Mouse (Mus musculus): ENCODE results near the gene Tfdp1. TPM values are rescaled to one million over a fixed set of nuclear protein-coding genes. Genes with fewer than 3 reads are reported as not detected.
A peak's percentile ranks its signal among the peaks of the same experiment; 100 is the strongest.
"Not testable (repeated sequence)": the region's sequence is repeated elsewhere in the genome, so short reads cannot be mapped to it uniquely, and the experiment has no call there.

Tfdp1 gene
- polyA plus RNA-seq, 1 experiment: 76.6 TPM

DNA sequence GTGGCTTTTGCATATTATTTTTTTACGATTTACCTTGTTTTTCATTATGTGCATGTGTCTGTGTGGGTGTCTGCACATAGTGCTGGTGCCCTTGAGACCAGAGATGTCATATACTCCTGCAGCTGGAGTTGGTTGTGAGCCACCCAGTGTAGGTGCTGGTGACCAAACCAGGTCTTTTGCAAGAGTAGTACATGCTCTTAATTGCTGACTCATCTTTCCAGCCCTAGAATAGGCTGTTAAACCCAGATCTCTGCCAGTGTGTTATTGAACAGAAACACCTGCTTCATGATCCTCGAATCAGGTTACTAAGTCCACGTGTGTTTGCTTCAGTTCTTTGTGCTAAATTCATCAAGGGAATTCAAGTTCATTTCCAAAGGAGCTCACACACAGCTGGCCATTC is 23.6 kb upstream of the Tfdp1 start:
- Histone ChIP-seq H3K4me3 (ENCODE audit: insufficient read depth, low read length) (no peak overlapping the region), H3K27ac (ENCODE audit: insufficient read depth, low read length) (no peak overlapping the region), H3K4me1 (ENCODE audit: control insufficient read depth, insufficient read depth, low read length) (no peaks in the 10 kb centered on the region)
- no peak for TF ChIP-seq POLR2A (IDR thresholded peaks at IDR 0.05; ENCODE audit: extremely low read depth, insufficient read depth, low read length)
- TF ChIP-seq CTCF (IDR thresholded peaks at IDR 0.05; ENCODE audit: extremely low read depth, insufficient read depth, low read length): no peak

DNA sequence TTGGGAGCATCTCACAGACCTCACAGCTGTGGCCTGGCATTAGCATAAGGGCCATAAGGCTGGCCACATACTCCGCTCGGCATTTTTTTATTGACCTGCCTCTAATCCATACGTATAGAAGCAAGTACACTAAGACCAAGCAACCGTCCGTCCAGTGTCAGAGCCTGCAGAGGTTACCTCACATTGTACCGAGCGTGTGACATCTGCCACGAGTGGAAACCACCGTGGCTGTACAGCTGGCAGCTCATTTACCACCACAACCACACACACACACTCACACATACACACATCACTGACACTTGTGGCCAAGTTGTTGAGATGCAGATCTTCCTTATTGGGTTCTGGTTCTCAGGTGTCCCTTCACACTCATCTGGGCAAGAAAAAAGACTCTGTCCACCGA is 21.9 kb upstream of the Tfdp1 start:
- Histone ChIP-seq H3K4me3 (ENCODE audit: insufficient read depth, low read length) (no peak overlapping the region), H3K27ac (ENCODE audit: insufficient read depth, low read length) (no peak overlapping the region), H3K4me1 (ENCODE audit: control insufficient read depth, insufficient read depth, low read length) (no peaks in the 10 kb centered on the region)
- TF ChIP-seq POLR2A (IDR thresholded peaks at IDR 0.05; ENCODE audit: extremely low read depth, insufficient read depth, low read length): no peak
- TF ChIP-seq CTCF (IDR thresholded peaks at IDR 0.05; ENCODE audit: extremely low read depth, insufficient read depth, low read length): no peak

DNA sequence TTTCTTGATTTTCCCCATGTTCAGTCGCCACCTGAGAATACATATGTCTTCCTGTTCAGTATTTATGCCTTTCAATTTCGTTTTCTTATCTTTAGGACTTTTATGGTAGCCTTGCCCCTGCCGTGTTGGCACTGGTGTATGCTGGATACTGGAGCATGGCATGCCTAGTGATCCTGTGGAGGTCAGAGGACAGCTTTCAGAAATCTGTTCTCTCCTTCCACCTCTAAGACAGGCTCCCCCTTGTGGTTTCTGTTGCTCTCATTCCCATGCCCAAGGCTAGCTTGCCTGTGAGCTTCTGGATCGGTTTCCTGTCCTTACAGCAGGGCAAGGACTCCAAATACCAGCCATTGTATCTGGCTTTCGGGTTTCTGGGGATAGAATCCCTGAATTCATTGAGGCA is 12.0 kb upstream of the Tfdp1 start:
- H3K4me1 ChIP-seq (ENCODE audit: control insufficient read depth, insufficient read depth, low read length): no peaks in the 10 kb centered on the region
- peak; percentile 43; the same call in 1 of the 2 replicates for TF ChIP-seq CTCF (IDR thresholded peaks at IDR 0.05; ENCODE audit: extremely low read depth, insufficient read depth, low read length)
- no peak for TF ChIP-seq POLR2A (IDR thresholded peaks at IDR 0.05; ENCODE audit: extremely low read depth, insufficient read depth, low read length)
- no peak overlapping the region for H3K4me3 ChIP-seq (ENCODE audit: insufficient read depth, low read length)
- no peak overlapping the region for H3K27ac ChIP-seq (ENCODE audit: insufficient read depth, low read length)

DNA sequence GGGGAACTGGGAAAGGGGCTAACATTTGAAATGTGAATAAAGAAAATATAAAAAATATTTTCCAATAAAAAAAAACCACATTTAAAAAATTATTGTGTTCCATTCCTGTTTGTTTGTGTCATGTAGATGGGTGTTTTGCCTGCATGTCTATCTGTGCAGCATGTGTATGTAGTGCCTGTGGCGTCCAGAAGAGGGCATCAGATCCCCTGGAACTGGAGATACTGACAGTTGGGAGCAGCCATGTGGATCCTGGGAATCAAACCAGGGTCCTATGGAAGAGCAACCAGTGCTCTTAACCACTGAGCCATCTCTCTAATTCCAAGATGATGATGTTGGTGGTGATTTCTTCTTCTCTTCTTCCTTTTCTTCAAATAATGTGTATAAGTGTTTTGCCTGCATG is 3.9 kb upstream of the Tfdp1 start:
- H3K27ac ChIP-seq (ENCODE audit: insufficient read depth, low read length): no peak overlapping the region
- TF ChIP-seq CTCF (IDR thresholded peaks at IDR 0.05; ENCODE audit: extremely low read depth, insufficient read depth, low read length) (no peak), POLR2A (IDR thresholded peaks at IDR 0.05; ENCODE audit: extremely low read depth, insufficient read depth, low read length) (no peak)
- H3K4me1 ChIP-seq (ENCODE audit: control insufficient read depth, insufficient read depth, low read length): no peaks in the 10 kb centered on the region
- no peak overlapping the region for H3K4me3 ChIP-seq (ENCODE audit: insufficient read depth, low read length)

DNA sequence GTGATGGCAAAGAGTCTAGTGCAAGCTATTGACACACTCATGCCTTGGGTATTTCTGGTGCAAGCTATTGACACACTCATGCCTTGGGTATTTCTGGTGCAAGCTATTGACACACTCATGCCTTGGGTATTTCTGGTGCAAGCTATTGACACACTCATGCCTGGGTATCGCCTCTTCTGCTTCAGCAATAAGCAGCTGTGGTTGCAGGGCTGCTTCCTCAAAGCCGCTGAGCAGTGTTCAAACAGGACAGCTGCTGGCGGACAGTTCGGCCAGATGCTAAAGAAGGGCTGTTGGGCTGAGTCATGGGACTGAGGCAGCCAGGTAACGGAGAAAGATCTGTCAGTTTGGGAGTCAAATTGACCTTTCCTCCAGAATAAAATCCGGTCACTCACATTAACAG is 1.3 kb upstream of the Tfdp1 start:
- H3K27ac ChIP-seq (ENCODE audit: insufficient read depth, low read length); H3K4me1 ChIP-seq (ENCODE audit: control insufficient read depth, insufficient read depth, low read length); H3K4me3 ChIP-seq (ENCODE audit: insufficient read depth, low read length): not testable (repeated sequence)

DNA sequence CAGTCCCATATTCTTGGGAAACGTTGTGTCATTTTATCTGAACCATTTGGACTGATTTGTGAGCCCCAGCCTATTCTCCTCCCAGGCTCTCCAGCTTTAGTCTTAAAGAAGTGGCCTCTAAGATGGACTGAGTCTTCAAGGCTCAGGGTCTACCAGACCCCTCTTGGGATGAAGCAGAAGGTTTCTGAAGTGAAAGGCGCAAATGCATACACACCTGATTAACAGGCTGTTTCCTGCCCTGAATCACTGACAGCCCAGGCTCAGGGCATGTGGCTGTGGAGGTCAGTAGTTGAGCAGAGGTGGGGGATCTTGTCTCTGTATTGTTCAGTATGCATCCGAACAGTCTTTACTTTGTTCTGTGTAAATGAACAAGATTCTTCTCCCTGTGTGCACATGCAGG is 873 bp upstream of the Tfdp1 start:
- no peak for TF ChIP-seq CTCF (IDR thresholded peaks at IDR 0.05; ENCODE audit: extremely low read depth, insufficient read depth, low read length)
- TF ChIP-seq POLR2A (IDR thresholded peaks at IDR 0.05; ENCODE audit: extremely low read depth, insufficient read depth, low read length): no peak
- no peaks in the 10 kb centered on the region; the same call in 1 of the 2 replicates for H3K4me1 ChIP-seq (ENCODE audit: control insufficient read depth, insufficient read depth, low read length)
- H3K4me3 ChIP-seq (ENCODE audit: insufficient read depth, low read length): peak overlapping the region; percentile 68; the same call in 1 of the 2 replicates
- no peak overlapping the region for H3K27ac ChIP-seq (ENCODE audit: insufficient read depth, low read length)

DNA sequence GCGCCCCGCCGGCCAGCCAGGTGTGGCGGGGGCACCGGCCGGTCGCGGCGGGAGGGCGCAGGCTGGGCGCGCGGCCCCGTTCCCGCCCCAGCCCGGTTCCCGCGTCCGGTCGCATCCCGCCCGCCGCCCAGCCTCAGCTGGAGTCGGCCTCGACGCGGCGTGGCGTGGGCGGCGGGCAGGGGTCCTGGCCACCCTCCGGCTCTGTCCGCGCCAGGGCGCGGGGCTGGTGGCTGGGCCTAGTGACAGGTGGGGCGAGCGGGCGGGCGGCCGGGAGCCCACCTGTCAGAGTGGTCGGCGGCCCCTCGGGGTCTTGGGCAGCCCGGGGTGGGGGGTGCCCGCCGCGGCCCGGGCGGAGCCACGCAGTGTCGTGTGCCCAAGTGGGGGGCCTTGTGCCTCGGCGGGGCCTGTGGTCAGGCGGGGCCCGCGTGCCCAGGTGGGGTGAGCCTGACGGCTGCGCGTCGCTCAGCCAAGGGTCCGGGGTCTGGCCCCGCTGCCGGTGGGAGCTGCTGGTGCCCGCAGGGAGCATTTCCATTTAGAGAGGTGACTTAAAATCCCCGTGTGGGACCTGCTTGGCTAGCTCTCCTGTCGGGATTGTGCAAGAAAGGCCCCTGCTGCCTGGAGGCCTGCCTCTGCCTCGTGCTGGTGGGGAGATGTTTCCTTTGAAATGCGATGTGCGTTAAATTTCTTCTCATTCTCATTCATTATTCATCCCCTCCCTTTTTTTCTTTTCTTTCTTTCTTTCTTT is 522 bp downstream of the Tfdp1 start:
- H3K27ac ChIP-seq (ENCODE audit: insufficient read depth, low read length): no peak overlapping the region
- peak overlapping the region; percentile 68 for H3K4me3 ChIP-seq (ENCODE audit: insufficient read depth, low read length)
- TF ChIP-seq POLR2A (IDR thresholded peaks at IDR 0.05; ENCODE audit: extremely low read depth, insufficient read depth, low read length): no peak
- H3K4me1 ChIP-seq (ENCODE audit: control insufficient read depth, insufficient read depth, low read length): no peaks in the 10 kb centered on the region; the same call in 1 of the 2 replicates

DNA sequence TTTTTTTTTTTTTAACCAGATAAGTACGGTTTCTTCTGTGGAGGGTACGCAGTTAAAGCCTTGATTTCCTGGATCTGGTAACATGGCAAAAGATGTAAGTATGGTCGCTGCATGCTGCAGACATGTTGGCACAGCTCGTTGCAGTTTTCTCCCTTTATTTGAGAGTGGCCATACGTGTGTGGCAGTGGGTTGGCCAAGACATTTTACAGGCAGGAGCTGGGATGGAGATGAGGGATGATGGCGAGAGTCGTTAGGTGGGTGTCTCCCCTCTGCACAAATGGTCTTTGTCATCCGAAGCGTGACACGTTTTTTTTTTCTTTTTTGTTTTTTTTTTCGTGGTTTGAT is 1.1 kb downstream of the Tfdp1 start:
- no peak overlapping the region for H3K27ac ChIP-seq (ENCODE audit: insufficient read depth, low read length)
- TF ChIP-seq CTCF (IDR thresholded peaks at IDR 0.05; ENCODE audit: extremely low read depth, insufficient read depth, low read length) (no peak), POLR2A (IDR thresholded peaks at IDR 0.05; ENCODE audit: extremely low read depth, insufficient read depth, low read length) (no peak)
- peak overlapping the region; percentile 68 for H3K4me3 ChIP-seq (ENCODE audit: insufficient read depth, low read length)

DNA sequence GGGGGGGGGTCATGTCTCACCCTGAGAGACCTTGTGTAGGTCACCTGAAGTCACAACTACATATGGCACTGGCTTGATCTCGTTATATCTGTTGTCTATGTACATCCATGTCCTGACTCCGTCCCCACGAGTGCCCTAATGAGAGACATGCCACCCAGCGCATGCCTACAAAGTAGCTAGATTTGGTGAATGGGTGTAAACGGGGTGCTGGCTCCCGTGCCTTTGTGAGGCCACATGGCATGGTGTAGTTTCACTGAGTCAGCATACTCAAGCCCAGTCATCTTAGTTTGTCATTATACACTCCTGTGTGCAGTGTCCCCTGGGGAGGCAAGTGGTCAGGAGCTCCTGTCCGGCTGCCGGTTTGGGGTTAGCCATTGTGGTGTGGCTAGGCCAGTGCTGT is 2.1 kb downstream of the Tfdp1 start:
- no peak overlapping the region for H3K4me3 ChIP-seq (ENCODE audit: insufficient read depth, low read length)
- no peak overlapping the region for H3K27ac ChIP-seq (ENCODE audit: insufficient read depth, low read length)
- TF ChIP-seq CTCF (IDR thresholded peaks at IDR 0.05; ENCODE audit: extremely low read depth, insufficient read depth, low read length) (no peak), POLR2A (IDR thresholded peaks at IDR 0.05; ENCODE audit: extremely low read depth, insufficient read depth, low read length) (no peak)
- H3K4me1 ChIP-seq (ENCODE audit: control insufficient read depth, insufficient read depth, low read length): no peaks in the 10 kb centered on the region; the same call in none of the 2 replicates

More for the DNA sequence above, 1.1 kb downstream of the Tfdp1 start:
- H3K4me1 ChIP-seq (ENCODE audit: control insufficient read depth, insufficient read depth, low read length): no peaks in the 10 kb centered on the region; the same call in 1 of the 2 replicates

DNA sequence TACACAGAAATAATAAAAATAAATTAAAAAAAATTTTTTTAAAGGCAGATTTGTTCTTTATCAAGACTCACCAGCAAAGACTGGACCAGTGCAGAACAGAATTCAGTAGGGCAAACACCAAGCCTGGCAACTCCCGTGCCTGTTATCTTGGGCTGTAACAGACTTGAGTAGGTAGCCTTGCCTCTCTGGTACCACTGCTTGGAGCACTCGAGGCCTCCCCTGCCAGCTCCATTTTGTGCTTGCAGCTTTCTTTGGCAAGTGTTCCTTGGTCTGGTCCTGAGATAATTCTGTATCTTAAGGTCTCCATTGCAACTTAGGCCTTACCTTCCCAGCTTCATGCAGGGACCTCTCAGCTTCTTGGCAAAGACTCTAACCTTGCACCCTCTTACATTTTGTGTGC is 3.8 kb downstream of the Tfdp1 start:
- Histone ChIP-seq H3K4me3 (ENCODE audit: insufficient read depth, low read length) (no peak overlapping the region), H3K27ac (ENCODE audit: insufficient read depth, low read length) (no peak overlapping the region), H3K4me1 (ENCODE audit: control insufficient read depth, insufficient read depth, low read length) (no peaks in the 10 kb centered on the region; the same call in none of the 2 replicates)
- TF ChIP-seq POLR2A (IDR thresholded peaks at IDR 0.05; ENCODE audit: extremely low read depth, insufficient read depth, low read length) (no peak), CTCF (IDR thresholded peaks at IDR 0.05; ENCODE audit: extremely low read depth, insufficient read depth, low read length) (no peak)

All from cortical plate, adult 2 months (tissue).